Mouse (Mus musculus) CD4-positive, CD25-positive, alpha-beta regulatory T cell, adult 4 months (primary cell): ENCODE results near the gene Ccdc115. TPM values are rescaled to one million over a fixed set of nuclear protein-coding genes. Genes with fewer than 3 reads are reported as not detected.
A peak's percentile ranks its signal among the peaks of the same experiment; 100 is the strongest.
"Not testable (repeated sequence)": the region's sequence is repeated elsewhere in the genome, so short reads cannot be mapped to it uniquely, and the experiment has no call there.

Experiments
- ATAC-seq: one replicate; pipeline ENCODE4 v1.8.0; 2017
- polyA plus RNA-seq, 2 experiments: library from polyadenylated mRNA; unstranded; fragments of 100-300 nt; shearing (Covaris generic); gene quantifications; one replicate each; pipeline ENCODE4 v1.2.1; 2017

Gene Ccdc115
- polyA plus RNA-seq, 2 experiments from 2014 or later, result 37.2 to 56.6 TPM

GRCm38 (mm10) chr1:34438381-34439051 lies 956 bp downstream of the Ccdc115 start:
- no peak for ATAC-seq

GRCm38 (mm10) chr1:34437366-34437765 lies 2.1 kb downstream of the Ccdc115 start:
- not testable (repeated sequence) for ATAC-seq

- ATAC-seq, result no peak
These were observed 3.1 kb downstream of the Ccdc115 start for GRCm38 (mm10) chr1:34436374-34436773.

- no peak for ATAC-seq
These were observed 3.9 kb downstream of the Ccdc115 start for GRCm38 (mm10) chr1:34435371-34436120.

- peak; percentile 18 for ATAC-seq
These were observed 4.8 kb downstream of the Ccdc115 start for GRCm38 (mm10) chr1:34434660-34435160.

- peak; percentile 51 for ATAC-seq
These were observed 5.5 kb downstream of the Ccdc115 start for GRCm38 (mm10) chr1:34433891-34434521.

- peak; percentile 57 for ATAC-seq
These were observed 6.5 kb downstream of the Ccdc115 start for GRCm38 (mm10) chr1:34432776-34433481.

- ATAC-seq, result no peak
These were observed 7.1 kb downstream of the Ccdc115 start for GRCm38 (mm10) chr1:34432411-34432775.

GRCm38 (mm10) chr1:34431431-34431830 lies 8.0 kb downstream of the Ccdc115 start:
- ATAC-seq, result no peak

- ATAC-seq, result no peak
These were observed 8.5 kb downstream of the Ccdc115 start for GRCm38 (mm10) chr1:34430981-34431380.

GRCm38 (mm10) chr1:34429281-34429680 lies 10.2 kb downstream of the Ccdc115 start:
- no peak for ATAC-seq

- no peak for ATAC-seq
These were observed 11.0 kb downstream of the Ccdc115 start for GRCm38 (mm10) chr1:34428466-34428865.

GRCm38 (mm10) chr1:34399182-34399953 lies 40.1 kb downstream of the Ccdc115 start:
- no peak for ATAC-seq

GRCm38 (mm10) chr1:34396321-34396720 lies 43.2 kb downstream of the Ccdc115 start:
- no peak for ATAC-seq

- ATAC-seq, result no peak
These were observed 50.1 kb downstream of the Ccdc115 start for GRCm38 (mm10) chr1:34389234-34389891.

GRCm38 (mm10) chr1:34388849-34389233 lies 50.6 kb downstream of the Ccdc115 start:
- ATAC-seq, result no peak

GRCm38 (mm10) chr1:34387346-34388327 lies 51.8 kb downstream of the Ccdc115 start:
- ATAC-seq, result no peak
